Mouse (Mus musculus) embryonic fibroblast, embryonic 13.5 days (primary cell): ENCODE results near the gene Nme3.

Experiments
- CTCF ChIP-seq: IDR thresholded peaks from 2 replicates; pipeline ENCODE4 v1.5.1; 2011; ENCODE audit warnings: mild to moderate bottlenecking, control low read depth, low read length, moderate library complexity, borderline replicate concordance; ENCODE audit not compliant: insufficient read depth
- POLR2A ChIP-seq: IDR thresholded peaks from 2 replicates; pipeline ENCODE4 v1.6.1; 2011; ENCODE audit warnings: low read depth, mild to moderate bottlenecking, control low read depth, low read length, moderate library complexity

DNA sequence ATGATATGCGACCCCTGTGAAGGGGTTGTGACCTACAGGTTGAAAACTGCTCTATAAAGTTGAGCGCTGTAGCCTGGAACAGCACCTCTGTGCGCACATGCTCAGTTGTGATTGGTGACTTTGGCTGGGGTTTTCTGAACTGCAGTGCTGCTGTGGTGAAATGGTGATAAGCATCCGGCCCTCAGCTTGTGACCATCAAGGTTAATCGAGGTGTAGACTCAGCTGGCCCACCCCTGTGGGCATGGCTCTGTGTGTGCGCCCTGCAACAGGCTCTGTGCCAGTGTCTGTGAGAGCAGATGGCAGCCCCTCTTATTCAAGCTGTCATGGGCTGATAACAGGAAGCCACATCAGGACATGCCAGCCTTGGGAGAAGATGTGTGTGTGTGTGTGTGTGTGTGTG, 37.3 kb upstream of the Nme3 start:
- TF ChIP-seq CTCF (no peak), POLR2A (no peak)
